Mouse (Mus musculus) ES-Bruce4 (cell line): ENCODE measurements around the gene Pkd2l1.

Experiments used
- CTCF ChIP-seq: IDR thresholded peaks from one replicate; pipeline ENCODE4 v1.8.1; 2011; ENCODE audit warnings: low read depth, low read length
- POLR2A ChIP-seq: IDR thresholded peaks from one replicate; pipeline ENCODE4 v1.8.1; 2011; ENCODE audit warnings: low read length; ENCODE audit not compliant: insufficient read depth

- TF ChIP-seq CTCF (no peak), POLR2A (no peak)
These were observed 71.1 kb downstream of the Pkd2l1 start for GRCm38 (mm10) chr19:44121137-44121536.
